Mouse (Mus musculus): ENCODE data around the gene Hspa1b.
"Not testable (repeated sequence)": the region's sequence is repeated elsewhere in the genome, so short reads cannot be mapped to it uniquely, and the experiment has no call there.

The Hspa1b gene

DNA sequence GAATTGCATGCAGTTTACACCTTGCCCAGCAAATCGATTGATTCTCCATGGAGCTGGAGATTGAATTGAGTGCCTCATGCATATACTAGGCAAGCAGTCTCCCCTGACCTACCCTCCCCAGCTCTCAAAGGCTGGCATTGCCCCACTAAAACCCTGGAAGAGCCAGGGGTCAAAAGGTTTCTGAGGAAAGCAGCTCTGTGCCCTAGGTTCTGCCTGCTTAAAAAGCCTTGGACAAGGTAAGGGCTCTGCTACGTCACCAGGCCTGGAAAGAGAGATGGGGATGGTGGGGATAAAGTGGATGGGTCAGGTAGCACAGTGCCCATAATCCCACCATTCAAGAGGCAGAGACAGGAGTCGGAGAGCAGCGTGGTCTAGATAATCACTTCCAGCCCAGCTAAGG is 4.2 kb downstream of the Hspa1b start:
- DNase-seq (ENCODE audit: low read depth, low spot score), result no peak

DNA sequence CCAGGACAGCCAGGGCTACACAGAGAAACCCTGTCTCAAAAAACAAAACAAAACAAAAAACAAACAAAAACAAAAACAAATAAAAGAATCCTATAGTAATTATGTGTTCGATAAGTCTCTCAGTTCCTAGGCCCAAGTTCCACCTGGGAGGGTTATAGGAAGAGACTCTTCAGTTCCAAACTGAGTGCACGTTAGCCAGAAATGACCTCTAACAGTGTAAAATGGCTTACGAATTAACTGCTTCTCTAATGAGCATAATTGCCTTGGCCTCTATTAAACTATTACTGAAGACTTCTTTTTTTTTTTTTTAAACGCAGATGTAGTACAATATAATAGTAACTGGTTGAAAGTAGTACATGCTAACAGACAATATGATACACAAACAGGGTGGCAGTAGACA is 5.1 kb downstream of the Hspa1b start:
- no peak for DNase-seq (ENCODE audit: low read depth, low spot score)

DNA sequence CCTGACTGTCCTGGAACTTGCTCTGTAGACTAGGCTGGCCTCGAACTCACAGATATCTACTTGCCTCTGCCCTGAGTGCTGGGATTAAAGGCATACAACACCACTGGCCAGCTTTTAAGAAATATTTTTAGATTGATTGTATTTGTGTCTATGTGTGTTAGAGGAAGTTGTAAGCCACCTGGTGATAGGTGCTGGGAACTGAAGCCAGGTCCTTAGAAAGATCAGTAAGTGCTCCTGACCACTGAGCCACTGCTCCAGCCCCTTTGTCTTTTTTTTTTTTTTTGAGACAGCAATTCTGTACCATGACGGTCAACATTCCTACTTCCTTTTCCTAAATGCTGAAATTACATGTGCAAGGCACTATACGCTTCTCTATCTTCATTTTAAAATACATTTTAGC is 5.8 kb downstream of the Hspa1b start:
- DNase-seq (ENCODE audit: low read depth, low spot score), result no peak

DNA sequence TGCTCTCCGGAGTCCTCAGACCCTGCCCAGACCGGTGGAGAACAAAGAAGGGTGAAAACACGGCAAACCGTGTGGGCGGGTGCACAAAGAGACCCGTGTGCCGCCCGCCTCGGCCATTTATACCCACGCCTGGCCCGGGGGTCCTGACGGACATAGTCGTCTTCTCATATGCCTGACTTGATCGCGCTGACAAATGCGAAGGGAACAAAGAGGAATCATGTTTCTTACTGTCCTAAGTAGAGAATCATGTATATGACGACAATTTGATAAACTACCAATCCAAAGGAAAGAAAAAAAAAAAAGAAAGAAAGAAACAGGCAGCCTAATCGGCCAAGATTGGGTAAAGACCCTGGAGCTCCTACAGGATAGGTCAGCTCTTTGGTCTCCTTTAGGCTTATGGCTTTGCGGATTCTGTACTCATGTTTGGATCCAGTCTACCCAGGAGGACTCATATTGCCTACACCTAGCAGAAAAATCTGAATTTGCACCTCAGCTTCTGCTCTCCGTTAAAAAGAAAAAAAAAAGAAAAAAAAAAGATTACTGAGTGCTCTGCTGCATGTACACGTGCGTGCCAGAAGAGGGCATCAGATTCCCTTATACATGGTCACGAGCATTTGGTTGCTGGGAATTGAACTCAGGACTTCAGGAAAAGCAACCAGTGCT is 6.5 kb downstream of the Hspa1b start:
- peak; percentile 73 for DNase-seq (ENCODE audit: low read depth, low spot score)

DNA sequence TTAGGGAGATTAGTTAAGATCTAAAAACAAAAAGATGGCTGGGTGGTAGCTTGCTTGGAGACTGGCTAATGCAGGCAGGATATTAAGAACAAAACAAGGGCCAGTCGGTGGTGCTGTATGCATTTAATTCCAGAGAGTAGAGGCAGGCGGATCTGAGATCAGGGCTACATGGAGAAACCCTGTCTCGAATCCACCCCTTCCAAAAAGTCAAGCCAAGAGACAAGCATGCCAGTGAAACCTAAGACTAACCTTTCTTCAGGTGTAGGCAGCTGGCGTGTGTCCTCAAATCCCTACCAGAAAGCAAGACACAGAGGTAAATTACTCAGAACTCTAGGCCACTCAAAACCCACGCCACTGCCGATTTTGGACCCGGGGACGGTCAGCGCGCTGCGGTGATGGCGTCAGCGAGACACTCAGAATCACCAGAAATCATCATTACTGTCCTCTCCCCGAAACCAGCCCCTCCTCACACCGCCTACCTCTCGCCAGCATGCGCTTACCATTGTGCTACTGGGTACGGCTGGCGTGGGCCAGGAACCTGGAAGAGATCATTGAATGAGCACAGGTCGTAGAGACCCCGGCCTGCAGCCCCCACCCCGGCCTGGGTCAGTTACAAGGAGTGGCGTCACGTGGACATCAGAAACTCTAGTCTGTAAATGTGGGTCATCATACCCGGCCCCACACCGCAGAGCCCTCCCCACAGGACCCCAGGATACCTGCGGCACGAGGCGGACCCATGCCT is 7.2 kb downstream of the Hspa1b start:
- DNase-seq (ENCODE audit: low read depth, low spot score), result no peak

DNA sequence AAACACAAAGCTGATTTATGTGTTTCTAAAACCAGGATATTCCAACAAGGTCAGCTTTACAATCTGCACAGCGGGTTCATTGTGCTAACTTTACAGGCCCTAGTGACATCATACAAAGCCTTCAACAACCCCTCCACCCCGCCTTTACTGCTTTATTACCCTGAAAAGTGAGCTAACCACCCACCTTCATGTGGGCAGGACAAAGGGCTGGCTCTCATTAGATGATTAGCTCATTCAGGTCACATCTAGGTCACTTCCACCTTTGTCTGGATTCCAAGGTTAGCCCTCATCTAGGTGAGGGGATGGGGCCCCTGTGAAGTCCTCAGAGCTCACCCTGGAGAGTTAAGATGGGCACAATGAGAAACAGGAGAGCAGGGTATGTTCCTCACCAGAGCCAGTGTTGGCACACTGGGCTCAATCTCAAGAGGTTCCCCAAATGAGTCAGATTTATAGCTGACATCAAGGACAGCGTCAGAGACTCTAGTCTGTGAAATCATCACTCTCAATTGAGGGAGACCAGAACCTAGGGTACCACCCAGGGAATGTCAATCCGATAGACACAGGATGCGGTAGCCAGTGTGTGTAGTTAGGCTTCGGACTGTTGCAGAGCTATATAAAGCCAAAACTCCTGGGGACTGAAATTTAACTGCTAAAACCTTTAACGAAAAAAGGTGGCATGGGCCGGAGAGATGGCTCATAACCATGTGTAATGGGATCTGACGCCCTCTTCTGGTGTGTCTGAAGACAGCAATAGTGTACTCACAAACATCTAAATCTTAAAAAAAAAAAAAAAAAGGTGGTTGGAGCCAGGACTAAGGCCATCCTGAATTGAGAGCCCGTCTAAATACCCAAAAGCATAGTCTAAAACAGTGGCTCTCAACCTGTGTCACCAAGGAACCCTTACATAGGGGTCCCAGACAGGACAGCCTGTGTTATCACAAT is 8.3 kb downstream of the Hspa1b start:
- DNase-seq (ENCODE audit: low read depth, low spot score), result no peak

DNA sequence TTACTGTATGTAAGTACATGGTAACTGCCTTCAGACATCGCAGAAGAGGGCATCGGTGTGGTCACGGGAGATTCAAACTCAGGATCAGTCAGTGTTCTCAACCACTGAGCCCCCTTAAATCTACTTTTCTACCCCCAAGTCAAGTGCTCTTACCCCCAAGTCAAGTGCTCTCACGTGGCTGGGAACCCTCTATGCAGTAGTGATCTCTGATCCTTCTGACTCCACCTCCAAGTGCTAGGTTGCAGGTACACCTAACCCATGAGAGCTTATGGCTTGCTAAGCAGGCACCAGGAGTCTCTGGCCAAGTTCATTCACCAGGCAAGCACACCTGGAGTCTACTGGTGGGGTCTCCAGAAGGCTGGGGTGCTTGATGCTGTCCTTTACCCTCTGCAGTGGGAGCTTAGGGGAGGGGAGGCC is 9.5 kb downstream of the Hspa1b start:
- no peak for DNase-seq (ENCODE audit: low read depth, low spot score)

DNA sequence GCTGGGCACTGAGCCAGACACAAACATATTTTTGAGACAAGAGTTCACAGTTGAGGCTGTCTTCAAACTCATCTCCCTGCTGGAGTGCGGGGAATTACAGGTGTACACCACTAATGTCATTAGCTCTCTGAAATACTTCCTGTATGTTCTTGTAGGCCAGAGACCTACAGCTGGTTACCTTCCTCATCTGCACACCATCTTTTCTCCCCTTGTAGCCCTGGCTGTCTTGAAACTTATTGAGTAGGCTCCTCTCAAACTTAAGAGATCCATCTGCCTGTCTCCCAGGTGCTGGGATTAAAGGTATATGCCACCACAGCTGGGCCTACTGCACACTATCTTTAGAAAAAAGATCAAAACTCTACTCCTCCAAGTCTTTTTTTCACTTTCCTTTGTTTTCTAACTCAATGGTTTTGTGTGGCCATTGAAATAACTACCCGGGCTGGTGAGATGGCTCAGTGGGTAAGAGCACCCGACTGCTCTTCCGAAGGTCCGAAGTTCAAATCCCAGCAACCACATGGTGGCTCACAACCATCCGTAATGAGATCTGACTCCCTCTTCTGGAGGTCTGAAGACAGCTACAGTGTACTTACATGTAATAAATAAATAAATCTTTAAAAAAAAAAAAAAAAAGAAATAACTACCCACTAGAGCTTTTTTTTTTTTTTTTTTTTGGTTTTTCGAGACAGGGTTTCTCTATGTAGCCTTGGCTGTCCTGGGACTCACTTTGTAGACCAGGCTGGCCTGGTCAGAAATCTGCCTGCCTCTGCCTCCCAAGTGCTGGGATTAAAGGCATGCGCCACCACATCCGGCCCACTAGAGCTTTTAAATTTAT is 10.1 kb downstream of the Hspa1b start:
- DNase-seq (ENCODE audit: low read depth, low spot score), result not testable (repeated sequence)

DNA sequence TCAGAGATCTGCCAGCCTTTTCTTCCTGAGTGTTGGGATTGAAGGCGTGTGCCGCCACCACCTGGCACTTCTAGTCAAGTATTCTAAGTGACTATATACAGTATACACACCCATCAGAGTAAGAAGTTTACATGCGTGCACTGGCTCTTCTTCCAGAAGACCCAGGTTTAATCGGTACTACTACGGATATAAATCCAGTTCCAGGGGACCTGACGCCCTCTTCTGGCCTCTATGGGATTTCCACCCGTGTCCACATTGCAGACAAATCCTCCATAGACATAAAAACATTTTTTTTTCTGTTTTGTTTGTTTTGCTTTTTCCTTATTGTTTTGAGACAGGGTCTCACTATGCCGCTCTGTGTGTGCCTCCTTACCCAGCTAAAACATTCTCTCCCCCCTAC is 11.4 kb downstream of the Hspa1b start:
- DNase-seq (ENCODE audit: low read depth, low spot score), result no peak

DNA sequence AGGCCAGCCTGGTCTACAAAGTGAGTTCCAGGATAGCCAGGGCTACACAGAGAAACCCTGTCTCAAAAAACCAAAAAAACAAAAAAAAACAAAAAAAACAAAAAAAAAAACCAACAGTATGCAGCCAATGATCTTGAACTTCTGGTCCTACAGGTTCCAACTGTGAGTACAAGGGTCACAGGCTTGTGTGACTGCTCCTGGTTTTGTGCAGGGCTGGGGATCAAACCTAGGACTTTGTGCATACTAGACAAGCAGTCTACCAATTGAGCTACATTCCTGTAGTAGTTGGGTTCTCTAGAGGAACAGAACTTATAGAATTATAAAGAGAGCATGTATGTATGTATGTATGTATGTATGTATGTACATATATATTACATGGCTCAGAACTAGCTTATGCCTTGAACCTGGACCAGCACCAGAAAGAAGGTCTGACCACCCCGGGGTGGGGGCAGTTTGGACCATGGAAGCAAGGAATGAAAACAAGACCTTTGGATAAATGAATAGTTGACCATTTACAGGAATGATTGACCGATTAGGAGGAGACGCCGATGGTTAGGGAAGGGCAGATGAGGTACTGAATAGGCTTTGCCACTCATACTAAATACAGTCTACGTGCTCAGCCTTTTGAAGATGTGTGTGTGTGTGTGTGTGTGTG is 12.4 kb downstream of the Hspa1b start:
- DNase-seq (ENCODE audit: low read depth, low spot score), result no peak

DNA sequence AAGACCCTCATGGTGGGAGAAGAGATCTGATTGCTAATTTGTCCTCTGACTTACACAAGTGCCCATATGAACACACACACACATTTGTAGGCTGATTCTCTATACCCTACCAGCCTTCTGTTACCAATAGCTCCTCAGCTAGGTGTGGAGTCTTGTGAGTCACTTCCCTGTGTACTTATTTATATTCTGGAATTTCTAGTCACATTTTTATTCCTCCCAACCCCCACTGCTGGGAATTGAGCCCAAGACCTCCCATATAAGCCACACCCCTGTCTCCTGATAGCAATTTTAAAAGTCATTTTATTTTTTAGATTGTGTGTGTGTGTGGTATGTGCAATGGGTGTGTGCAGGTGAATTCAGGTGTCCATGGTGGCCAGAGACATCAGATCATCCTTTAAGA is 14.7 kb downstream of the Hspa1b start:
- no peak for DNase-seq (ENCODE audit: low read depth, low spot score)

DNA sequence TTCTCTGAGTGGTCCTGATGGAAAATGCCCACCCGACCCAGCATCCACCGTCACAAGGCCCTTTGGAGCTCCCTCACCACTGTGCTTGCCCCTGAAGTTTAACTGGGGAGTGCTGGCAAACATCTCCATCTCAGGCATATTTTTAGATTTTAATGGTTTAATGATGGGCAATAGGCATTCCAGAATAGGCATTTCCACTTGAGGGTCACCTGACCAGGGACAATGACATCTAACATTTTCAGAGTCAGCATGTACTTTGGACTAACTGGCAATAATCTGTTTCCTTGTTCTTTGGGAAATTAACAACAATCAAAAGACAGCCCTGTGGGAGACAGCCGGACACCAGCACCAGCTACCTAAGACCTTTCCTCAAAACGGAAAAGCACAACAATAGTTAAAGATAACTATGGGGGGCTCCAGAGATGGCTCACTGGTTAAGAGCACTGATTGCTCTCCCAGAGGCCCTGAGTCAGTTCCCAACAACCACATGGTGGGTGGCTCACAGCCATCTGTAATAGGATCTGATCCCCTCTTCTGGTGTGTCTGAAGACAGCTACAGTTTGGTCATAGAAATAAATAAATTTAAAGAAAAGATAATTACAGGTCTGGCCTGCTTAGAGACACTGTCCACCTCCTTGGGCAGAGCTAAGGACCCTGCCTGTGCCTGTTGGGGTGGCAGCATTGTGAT is 15.8 kb downstream of the Hspa1b start:
- DNase-seq (ENCODE audit: low read depth, low spot score), result no peak

DNA sequence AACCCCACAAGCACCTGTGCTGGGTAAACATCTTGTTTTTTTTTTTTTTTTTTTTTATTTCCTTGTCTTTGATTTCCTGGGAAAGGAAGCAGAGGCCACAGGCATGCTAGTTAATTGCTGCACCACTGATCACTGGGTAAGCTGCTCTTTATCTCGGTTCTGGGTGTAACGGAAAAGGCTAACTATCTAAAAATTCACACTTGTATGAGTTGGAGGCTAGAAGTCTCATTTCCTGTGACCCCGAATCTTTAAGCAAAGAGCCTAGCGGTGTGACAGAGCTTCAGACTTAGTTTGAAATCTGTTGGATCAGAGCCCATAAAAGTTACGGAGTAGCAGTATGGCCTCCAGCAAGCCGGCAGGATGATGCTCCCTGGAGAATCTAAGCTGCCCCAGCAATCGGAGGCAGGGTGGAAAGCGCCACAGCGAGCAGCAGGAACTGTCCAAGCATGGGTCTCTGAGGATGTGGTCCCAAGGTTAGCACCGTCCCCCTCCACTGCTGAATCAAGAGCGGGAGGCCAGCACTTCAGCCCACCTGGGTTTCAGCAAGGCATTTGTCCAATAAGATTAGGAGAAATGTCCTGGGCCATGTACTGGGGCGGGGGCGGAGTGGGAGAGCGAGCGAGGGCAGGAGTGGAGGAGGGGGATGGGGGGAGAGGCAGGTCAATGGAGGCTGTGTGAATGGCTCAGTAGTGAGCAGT is 17.5 kb downstream of the Hspa1b start:
- DNase-seq (ENCODE audit: low read depth, low spot score), result no peak

DNA sequence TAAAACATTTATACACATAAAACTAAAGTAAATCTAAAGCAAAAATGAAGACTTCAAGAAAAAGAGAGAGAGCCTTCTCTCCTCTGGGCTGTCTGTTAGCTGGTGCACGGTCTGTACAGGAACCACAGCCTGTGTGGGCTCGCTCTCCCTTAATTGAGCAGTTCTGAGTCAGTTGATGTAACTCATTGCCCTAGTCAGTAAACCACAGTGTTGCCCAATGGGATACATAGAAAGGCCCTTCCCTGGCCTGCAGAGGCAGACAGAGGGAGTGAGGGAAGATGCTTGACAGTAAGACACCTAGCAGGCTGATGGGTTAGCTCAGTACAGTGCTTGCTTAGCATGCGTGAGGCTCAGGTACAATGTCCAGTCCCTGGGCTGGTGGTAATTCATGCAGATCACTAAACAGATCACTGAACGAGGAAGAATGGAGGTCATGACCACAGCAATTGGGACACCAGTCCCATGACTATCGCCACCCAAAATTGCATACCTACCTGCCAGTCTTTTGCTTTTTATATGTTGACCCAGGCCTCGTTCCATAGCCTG is 21.0 kb downstream of the Hspa1b start:
- no peak for DNase-seq (ENCODE audit: low read depth, low spot score)

DNA sequence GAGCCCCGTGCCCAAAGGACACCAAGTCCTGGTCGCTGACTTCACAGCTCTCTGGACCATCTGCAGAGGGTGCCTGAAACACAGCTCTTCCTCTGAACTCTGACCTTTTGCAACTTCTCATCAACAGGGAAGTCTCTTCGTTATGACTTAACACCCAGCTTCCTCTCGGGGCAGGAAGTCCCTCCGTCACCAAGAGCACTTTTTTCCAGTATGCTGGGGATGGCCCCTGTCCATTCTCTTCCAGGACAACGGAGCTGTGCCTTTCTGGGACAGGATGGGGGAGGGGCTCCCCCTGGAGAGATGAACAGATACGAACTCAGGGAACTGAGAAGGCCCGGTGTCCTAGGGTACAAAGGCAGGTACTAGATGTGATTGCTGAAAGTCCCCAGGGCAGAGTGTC is 24.2 kb downstream of the Hspa1b start:
- no peak for DNase-seq (ENCODE audit: low read depth, low spot score)

DNA sequence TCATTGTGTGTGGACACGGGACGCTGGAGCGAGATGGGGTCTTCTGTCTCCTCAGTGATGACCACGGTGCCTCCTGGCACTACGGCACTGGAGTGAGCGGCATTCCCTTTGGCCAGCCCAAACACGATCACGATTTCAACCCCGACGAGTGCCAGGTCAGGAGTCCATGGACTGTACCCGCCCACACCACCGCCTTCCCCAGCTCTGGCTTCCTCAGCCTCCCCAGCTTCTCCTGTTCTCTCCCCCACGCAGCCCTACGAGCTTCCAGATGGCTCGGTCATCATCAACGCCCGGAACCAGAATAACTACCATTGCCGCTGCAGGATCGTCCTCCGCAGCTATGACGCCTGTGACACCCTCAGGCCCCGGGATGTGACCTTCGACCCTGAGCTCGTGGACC is 25.0 kb downstream of the Hspa1b start:
- DNase-seq (ENCODE audit: low read depth, low spot score), result no peak

DNA sequence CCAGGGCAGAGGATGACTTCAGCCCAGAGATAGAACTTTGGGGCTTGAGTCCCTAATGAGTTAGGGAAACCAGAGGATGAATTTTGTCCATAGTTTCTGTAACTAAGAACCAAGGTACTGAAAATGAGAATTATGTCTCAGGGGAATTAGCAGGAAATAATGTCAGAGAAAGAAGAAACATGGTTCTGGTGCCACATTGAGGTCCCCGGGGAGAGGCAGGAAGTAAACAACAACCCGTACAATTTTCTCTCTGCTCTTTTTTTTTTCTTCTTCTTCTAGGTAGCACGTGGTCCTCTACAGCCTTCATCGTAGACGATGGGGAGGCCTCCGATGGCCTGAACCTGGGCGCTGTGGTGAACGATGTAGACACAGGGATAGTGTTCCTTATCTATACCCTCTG is 26.8 kb downstream of the Hspa1b start:
- DNase-seq (ENCODE audit: low read depth, low spot score), result no peak

DNA sequence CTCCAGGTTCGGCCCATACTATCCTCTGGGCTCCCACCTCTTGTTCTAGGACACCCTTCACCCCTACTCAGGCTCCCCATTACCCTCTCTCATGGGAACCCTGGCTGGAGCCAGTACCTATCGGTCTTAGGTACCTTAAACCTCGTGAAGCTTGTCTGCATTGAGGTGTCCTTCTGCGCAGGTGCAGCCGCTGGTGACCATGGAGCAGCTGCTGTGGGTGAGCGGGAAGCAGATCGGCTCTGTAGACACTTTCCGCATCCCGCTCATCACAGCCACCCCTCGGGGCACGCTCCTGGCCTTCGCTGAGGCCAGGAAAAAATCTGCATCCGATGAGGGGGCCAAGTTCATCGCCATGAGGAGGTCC is 27.3 kb downstream of the Hspa1b start:
- DNase-seq (ENCODE audit: low read depth, low spot score), result no peak

DNA sequence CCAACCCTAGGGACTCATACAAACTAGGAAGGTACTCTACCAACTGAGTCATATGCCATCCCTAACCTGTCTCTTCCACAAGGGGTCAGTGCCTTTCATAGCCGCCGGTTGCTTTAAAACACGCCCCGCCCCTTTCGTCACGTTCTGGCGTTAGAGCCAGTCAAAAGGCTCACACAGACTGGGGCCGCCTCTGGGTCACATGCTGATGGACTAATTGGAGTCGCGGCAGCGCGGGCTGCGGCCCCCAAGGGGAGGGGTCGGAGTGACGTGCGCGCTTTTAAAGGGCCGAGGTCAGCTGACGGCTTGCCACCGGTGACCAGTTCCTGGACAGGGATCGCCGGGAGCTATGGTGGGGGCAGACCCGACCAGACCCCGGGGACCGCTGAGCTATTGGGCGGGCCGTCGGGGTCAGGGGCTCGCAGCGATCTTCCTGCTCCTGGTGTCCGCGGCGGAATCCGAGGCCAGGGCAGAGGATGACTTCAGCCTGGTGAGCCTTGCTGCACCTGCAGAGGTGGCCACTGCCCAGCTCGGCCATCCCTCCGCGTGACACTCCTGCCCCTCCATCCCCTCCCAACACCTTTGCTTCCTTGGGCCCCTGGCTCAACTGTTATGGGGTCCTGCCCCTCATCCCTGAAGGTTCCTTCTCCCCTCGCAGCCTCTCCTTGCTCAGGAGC is 27.8 kb downstream of the Hspa1b start, which contains the start of gene Neu1:
Gene Neu1, plus strand, starts transcription at position 193 of the 674 bp plus-strand sequence.
- peak; percentile 96 for DNase-seq (ENCODE audit: low read depth, low spot score)
